Mouse (Mus musculus): ENCODE results near the gene Itga2b.
A peak's percentile ranks its signal among the peaks of the same experiment; 100 is the strongest.

Itga2b gene

GRCm38 (mm10) chr11:102469648-102470357, at the start of gene Itga2b:
Gene Itga2b, minus strand, starts transcription at chr11:102470122.
- no peak for DNase-seq

- no peak for DNase-seq
Measured at GRCm38 (mm10) chr11:102514793-102515424, 45.0 kb upstream of the Itga2b start.

- no peak for DNase-seq
Measured at GRCm38 (mm10) chr11:102510226-102510625, 40.3 kb upstream of the Itga2b start.

GRCm38 (mm10) chr11:102496732-102497131, 26.8 kb upstream of the Itga2b start:
- no peak for DNase-seq

- DNase-seq, result no peak
Measured at GRCm38 (mm10) chr11:102496206-102496605, 26.3 kb upstream of the Itga2b start.

- DNase-seq, result no peak
Measured at GRCm38 (mm10) chr11:102495742-102496141, 25.8 kb upstream of the Itga2b start.

- DNase-seq, result no peak
Measured at GRCm38 (mm10) chr11:102495114-102495513, 25.2 kb upstream of the Itga2b start.

- no peak for DNase-seq
Measured at GRCm38 (mm10) chr11:102494063-102494650, 24.2 kb upstream of the Itga2b start.

- DNase-seq, result no peak
Measured at GRCm38 (mm10) chr11:102493241-102493640, 23.3 kb upstream of the Itga2b start.

- DNase-seq, result no peak
Measured at GRCm38 (mm10) chr11:102487901-102488300, 18.0 kb upstream of the Itga2b start.

GRCm38 (mm10) chr11:102486733-102487386, 16.9 kb upstream of the Itga2b start:
- peak; percentile 41 for DNase-seq

- no peak for DNase-seq
Measured at GRCm38 (mm10) chr11:102481779-102482178, 11.9 kb upstream of the Itga2b start.

GRCm38 (mm10) chr11:102480897-102481296, 11.0 kb upstream of the Itga2b start:
- no peak for DNase-seq

GRCm38 (mm10) chr11:102480111-102480510, 10.2 kb upstream of the Itga2b start:
- DNase-seq, result no peak

- DNase-seq, result no peak
Measured at GRCm38 (mm10) chr11:102479581-102479980, 9.7 kb upstream of the Itga2b start.

- DNase-seq, result no peak
Measured at GRCm38 (mm10) chr11:102478671-102479070, 8.7 kb upstream of the Itga2b start.

GRCm38 (mm10) chr11:102475027-102475426, 5.1 kb upstream of the Itga2b start:
- no peak for DNase-seq

- peak; percentile 90 for DNase-seq
Measured at GRCm38 (mm10) chr11:102467041-102467631, 2.8 kb downstream of the Itga2b start.

- DNase-seq, result no peak
Measured at GRCm38 (mm10) chr11:102465713-102466436, 4.0 kb downstream of the Itga2b start.

GRCm38 (mm10) chr11:102464901-102465300, 5.0 kb downstream of the Itga2b start:
- DNase-seq, result no peak

GRCm38 (mm10) chr11:102461764-102462163, 8.2 kb downstream of the Itga2b start:
- no peak for DNase-seq

GRCm38 (mm10) chr11:102460541-102460940, 9.4 kb downstream of the Itga2b start:
- no peak for DNase-seq

Data from cerebellum, adult 8-10 months (tissue).